Mouse (Mus musculus) cerebellum, adult 9-10 months (tissue): ENCODE measurements at regions not wholly inside any gene's neighbourhood (a gene's known extent, or its start where the extent isn't known, plus 50 kb on each side); places are given as distances from the start of the nearest gene placed in this dataset.
A peak's percentile ranks its signal among the peaks of the same experiment; 100 is the strongest.
"Not testable (repeated sequence)": the region's sequence is repeated elsewhere in the genome, so short reads cannot be mapped to it uniquely, and the experiment has no call there.

ENCODE experiments used
- DNase-seq: peaks from one replicate; pipeline ENCODE4 v3.0.0; 2022

DNA sequence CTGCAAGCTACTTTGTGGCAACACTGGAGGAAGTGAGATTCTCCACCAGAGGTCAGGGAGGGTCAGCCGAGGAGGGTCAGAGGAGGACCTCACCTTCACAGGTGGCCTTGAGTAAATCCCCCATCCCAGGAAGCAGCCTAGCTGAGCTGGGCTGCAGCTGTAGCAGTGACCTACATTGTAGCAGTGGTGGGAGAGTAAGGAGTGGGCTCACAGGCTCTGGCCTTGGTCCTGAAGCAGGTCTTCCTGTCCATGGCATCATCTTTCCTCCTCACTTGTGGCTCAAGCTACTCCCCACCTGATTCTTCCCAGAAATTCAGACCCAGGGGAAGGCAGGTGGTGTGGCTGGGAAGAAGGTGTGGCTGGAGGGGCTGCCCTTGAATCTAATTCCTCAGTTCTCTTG is 84.3 kb downstream of the 1810013L24Rik start:
- DNase-seq, result not testable (repeated sequence)

DNA sequence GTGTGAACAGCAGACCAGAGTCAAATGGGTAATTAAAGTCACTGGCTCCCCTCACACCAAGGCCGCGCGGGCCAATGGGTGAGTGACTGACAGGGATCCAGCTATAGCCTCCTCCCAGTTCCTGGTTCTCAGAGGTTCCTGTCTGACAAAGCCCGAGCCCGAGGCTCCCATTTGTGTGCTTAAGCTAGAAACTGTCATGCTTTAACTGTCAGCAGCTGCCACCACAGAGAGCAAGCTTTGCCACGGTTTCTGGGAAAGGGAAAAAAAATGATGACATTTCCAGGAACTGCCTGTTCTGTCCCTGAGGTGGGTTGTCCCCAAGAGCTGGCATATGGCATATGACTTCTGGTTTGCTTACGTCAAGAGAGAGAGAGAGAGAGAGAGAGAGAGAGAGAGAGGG is 86.2 kb downstream of the 1810013L24Rik start:
- DNase-seq, result no peak

DNA sequence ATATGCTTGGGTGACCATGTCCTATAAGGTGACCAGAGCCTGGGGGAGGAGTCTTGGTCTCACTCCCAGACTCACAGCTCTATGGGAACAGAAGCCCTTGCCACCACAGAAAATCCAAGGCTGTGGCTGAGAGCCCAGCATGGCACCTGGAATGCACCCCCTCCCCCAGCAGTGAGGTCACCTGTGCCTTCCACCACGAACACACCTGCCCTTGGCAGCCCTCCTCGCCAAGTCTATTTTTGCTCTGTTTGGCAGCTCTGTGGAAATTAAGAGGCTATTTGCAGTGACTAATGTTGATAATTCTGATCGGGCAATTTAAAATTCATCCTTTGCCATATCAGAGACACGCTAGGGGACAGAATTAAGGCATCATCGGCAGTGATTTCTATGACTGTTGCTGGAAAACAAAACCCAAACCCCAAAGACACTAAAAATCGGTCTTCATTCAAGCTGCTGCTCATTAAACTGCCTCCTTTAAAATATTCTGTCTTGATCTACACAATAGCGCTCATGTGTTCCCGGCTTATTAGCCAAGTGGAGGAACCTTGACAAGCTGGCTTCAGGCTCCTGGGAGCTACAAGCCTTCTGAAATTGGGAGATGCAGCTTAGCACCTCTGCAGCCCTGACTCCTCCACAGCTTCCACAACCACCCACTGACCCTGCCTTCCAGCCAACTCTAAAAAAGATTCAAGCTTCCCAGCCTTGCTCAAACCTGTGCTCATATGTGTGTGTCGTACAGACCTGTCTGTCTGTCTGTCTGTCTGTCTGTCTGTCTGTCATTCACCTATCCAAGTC is 89.0 kb downstream of the 1810013L24Rik start:
- peak; percentile 58 for DNase-seq

- no peak for DNase-seq
Observed at GRCm38 (mm10) chr16:8924732-8925131, 94.8 kb downstream of the 1810013L24Rik start.

GRCm38 (mm10) chr16:8931961-8932360 is 102.1 kb downstream of the 1810013L24Rik start:
- DNase-seq, result no peak

- DNase-seq, result no peak
Observed at GRCm38 (mm10) chr16:8933121-8933520, 103.2 kb downstream of the 1810013L24Rik start.

GRCm38 (mm10) chr16:8936446-8936845 is 106.5 kb downstream of the 1810013L24Rik start:
- DNase-seq, result no peak

GRCm38 (mm10) chr16:8938516-8938915 is 108.6 kb downstream of the 1810013L24Rik start:
- peak; percentile 68 for DNase-seq

- peak; percentile 61 for DNase-seq
Observed at GRCm38 (mm10) chr16:8939136-8939535, 109.2 kb downstream of the 1810013L24Rik start.

DNA sequence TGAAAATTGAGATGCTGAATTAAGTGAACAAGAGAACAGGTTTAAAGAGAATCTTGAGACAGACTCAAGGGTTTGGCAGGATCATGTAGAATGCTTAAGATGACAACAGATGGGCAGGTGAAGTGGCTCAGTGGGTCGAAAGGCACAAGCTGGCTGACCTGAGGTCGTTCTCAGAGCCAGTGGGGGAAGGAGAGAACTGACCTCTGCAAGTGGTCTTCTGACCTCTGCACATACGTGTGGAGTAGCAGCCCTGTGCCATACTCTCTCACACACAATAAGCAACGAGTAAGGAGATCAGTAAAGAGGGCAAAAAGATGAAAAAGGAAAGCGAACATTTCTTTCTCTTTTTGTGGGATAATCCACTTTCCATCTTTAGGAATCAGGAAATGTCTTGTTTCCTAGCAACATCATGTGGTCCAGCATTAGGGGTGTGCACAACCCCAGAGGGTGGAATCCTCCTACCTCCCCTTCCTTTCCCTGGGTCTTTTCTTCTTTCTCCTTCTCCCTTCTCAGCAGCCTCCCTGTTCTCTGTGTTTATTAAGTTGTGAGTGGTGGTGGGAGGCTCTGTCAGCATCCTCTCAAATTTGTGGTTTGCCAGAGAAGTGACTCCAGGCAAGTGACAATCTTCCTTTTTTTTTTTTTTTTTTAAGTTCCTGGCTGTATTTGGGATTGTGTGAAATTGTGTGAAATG is 114.7 kb downstream of the 1810013L24Rik start:
- no peak for DNase-seq

- no peak for DNase-seq
Observed at GRCm38 (mm10) chr16:8947846-8948245, 117.9 kb downstream of the 1810013L24Rik start.

DNA sequence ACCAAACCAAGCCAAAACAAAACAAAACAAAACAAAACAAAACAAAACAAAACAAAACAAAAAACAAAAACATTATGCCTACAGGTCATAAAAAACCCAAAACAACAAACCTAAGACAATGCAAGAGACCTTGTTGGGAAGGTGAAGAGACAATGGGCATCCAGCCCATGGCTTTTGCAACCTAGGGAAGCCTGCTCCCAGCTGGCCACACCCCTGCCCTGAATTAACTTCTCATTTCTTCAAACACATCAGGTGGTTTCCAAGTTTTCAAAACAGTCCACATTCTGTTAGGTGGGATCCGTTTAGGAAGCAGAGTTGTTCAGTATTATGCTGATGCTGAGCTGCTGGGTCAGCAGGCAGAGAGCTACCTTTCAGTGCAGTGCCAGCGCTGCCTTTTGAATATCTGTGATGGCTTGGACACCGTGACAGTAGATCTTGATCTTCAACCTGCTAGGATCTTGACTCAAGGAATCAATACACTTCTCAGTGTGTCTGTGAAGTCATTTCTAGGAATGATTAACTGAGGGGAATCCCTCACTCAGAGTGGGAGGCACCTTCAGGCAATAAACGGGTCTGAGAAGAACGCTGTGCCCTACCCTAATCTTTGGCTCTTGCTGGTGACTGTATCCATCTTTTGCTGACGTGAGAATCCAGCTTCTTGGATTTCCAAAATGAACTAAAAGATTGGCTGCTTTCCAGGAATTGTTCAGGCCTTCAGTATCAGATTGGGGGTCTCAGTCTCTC is 121.4 kb downstream of the 1810013L24Rik start:
- DNase-seq, result no peak

DNA sequence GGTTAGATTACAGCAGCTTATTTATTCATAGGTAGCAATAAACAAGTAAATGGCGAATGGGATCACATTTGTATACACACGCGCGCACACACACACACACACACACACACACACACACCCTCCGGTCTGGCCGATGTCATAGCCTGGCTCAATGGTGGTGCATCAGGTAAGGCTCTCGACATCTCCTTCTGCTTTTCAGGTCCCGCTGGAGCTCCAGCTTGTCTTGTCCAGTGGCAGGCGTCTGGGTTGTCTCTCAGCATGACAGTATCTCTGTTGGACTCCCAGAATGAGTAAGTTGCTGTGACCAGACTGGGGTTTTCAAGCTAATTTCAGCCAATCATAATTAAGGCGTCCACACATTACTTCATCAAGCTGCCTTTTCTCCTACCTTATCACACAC is 131.8 kb downstream of the 1810013L24Rik start:
- DNase-seq, result no peak

DNA sequence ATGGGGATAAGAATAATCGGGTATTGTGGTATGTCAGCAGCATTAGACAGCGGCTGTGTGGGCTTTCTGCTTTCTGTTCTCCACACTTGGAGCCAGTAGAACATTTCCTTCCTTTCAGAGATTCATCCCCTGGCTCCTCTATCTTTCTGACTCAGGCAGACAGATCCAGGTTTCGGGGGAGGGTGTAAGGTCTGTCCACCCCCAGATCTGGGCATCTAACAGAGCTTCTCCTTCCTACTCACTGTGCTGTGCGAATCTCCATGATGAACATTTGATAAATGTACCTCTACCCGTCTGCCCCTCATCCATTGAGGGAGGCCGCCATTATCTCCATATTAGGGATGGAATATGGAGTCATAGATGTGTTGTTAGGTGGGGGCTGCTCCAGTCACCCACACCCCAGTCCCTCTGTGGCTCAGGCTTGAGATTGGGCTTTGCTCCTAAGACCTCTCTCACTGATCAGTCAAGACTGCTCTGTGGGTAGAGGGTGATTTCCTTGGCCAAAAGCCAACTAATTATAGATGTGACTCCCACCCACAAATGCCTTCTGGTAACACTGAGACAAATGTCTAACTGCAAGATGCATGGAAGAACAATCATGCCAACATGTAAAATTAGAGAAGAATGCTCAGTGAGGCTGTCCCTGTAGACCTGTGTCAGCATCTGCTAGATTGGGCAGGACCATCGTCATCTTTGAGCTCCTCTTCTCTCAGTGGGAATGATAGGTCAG is 163.8 kb downstream of the 1810013L24Rik start:
- no peak for DNase-seq

- DNase-seq, result no peak
Observed at GRCm38 (mm10) chr16:8994521-8994920, 164.6 kb downstream of the 1810013L24Rik start.

GRCm38 (mm10) chr16:8997250-8997649 is 167.3 kb downstream of the 1810013L24Rik start:
- no peak for DNase-seq

- DNase-seq, result no peak
Observed at GRCm38 (mm10) chr16:9004012-9004411, 174.1 kb downstream of the 1810013L24Rik start.

- no peak for DNase-seq
Observed at GRCm38 (mm10) chr16:9005933-9006332, 176.0 kb downstream of the 1810013L24Rik start.

- peak; percentile 75 for DNase-seq
Observed at GRCm38 (mm10) chr16:9009361-9010083, 179.6 kb downstream of the 1810013L24Rik start.

GRCm38 (mm10) chr16:9011077-9011476 is 181.2 kb downstream of the 1810013L24Rik start:
- no peak for DNase-seq

GRCm38 (mm10) chr16:9011691-9012090 is 181.8 kb downstream of the 1810013L24Rik start:
- no peak for DNase-seq
